Mouse (Mus musculus): ENCODE data around the gene Colgalt2. TPM values are rescaled to one million over a fixed set of nuclear protein-coding genes. Genes with fewer than 3 reads are reported as not detected.

Gene Colgalt2
- polyA plus RNA-seq, 1 experiment = 0.63 TPM

DNA sequence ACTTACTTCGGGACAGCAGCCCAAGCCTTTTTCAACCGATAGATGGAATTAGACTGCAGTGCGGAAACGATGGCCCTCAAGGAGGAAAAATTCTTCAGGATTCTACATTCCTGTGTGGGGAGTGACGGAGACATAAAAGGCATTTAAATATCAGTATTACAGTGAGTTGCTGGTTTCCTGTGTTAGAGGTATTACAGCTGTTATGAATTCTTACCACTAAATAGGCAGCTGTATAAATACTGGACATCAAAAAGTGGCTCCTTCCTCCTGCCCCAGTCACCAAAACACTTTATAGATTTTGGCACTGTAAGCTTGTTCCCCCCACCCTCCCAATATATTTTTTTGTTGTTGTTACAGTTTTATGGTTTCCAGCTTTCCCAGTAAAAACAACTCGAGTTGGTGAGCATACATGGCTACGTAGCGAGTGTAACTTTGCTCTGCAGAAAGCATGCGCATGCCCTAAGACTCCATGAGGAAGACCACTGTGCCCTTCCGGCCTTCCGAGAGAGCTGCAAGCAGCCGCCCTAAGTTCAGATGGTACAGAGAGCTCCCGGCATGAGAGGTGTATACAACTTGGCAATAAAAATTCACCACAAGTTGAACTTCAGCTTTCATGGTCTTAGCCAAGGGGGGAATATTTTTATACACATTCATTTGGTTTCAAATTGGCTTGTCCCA, 149.6 kb downstream of the Colgalt2 start:
- Histone ChIP-seq H3K4me1 (ENCODE audit: control insufficient read depth, insufficient read depth, insufficient read length, low read length) (no peaks in the 10 kb centered on the region), H3K4me3 (ENCODE audit: low read depth, low read length) (no peak overlapping the region), H3K27ac (ENCODE audit: insufficient read depth, low read depth, low read length) (no peak overlapping the region), H3K36me3 (ENCODE audit: control insufficient read depth, insufficient read depth, low read length) (no peaks in the 10 kb centered on the region), H3K27me3 (ENCODE audit: control insufficient read depth, insufficient read depth, low read length) (no peaks in the 10 kb centered on the region)
- 84% methylated on average over 13 of the region's 13 CpGs for WGBS
- no peak for TF ChIP-seq POLR2A (IDR thresholded peaks at IDR 0.05; ENCODE audit: low read depth, low read length)
- TF ChIP-seq CTCF (IDR thresholded peaks at IDR 0.05; ENCODE audit: extremely low read depth, insufficient read length, insufficient replicate concordance, low read depth, low read length) = no peak

GRCm38 (mm10) chr1:152550544-152550943, 150.9 kb downstream of the Colgalt2 start:
- no peak overlapping the region for H3K4me3 ChIP-seq (ENCODE audit: low read depth, low read length)
- H3K36me3 ChIP-seq (ENCODE audit: control insufficient read depth, insufficient read depth, low read length) = no peaks in the 10 kb centered on the region
- no peaks in the 10 kb centered on the region for H3K27me3 ChIP-seq (ENCODE audit: control insufficient read depth, insufficient read depth, low read length)
- H3K27ac ChIP-seq (ENCODE audit: insufficient read depth, low read depth, low read length) = no peak overlapping the region
- WGBS = 77% methylated on average over 2 of the region's 2 CpGs
- H3K4me1 ChIP-seq (ENCODE audit: control insufficient read depth, insufficient read depth, insufficient read length, low read length) = no peaks in the 10 kb centered on the region
- TF ChIP-seq POLR2A (IDR thresholded peaks at IDR 0.05; ENCODE audit: low read depth, low read length) (no peak), CTCF (IDR thresholded peaks at IDR 0.05; ENCODE audit: extremely low read depth, insufficient read length, insufficient replicate concordance, low read depth, low read length) (no peak)

- H3K36me3 ChIP-seq (ENCODE audit: control insufficient read depth, insufficient read depth, low read length) = no peaks in the 10 kb centered on the region
- 55% methylated on average over 3 of the region's 3 CpGs for WGBS
Observed at GRCm38 (mm10) chr1:152550973-152551372, 151.3 kb downstream of the Colgalt2 start.

GRCm38 (mm10) chr1:152553912-152554547, 154.4 kb downstream of the Colgalt2 start:
- Histone ChIP-seq H3K4me1 (ENCODE audit: control insufficient read depth, insufficient read depth, insufficient read length, low read length) (no peaks in the 10 kb centered on the region), H3K27ac (ENCODE audit: insufficient read depth, low read depth, low read length) (no peak overlapping the region), H3K36me3 (ENCODE audit: control insufficient read depth, insufficient read depth, low read length) (no peaks in the 10 kb centered on the region), H3K4me3 (ENCODE audit: low read depth, low read length) (no peak overlapping the region), H3K27me3 (ENCODE audit: control insufficient read depth, insufficient read depth, low read length) (no peaks in the 10 kb centered on the region)
- TF ChIP-seq CTCF (IDR thresholded peaks at IDR 0.05; ENCODE audit: extremely low read depth, insufficient read length, insufficient replicate concordance, low read depth, low read length) = no peak
- TF ChIP-seq POLR2A (IDR thresholded peaks at IDR 0.05; ENCODE audit: low read depth, low read length) = no peak
- WGBS = 77% methylated on average over 15 of the region's 15 CpGs

More at GRCm38 (mm10) chr1:152550973-152551372, 151.3 kb downstream of the Colgalt2 start:
- TF ChIP-seq POLR2A (IDR thresholded peaks at IDR 0.05; ENCODE audit: low read depth, low read length) = no peak
- no peak for TF ChIP-seq CTCF (IDR thresholded peaks at IDR 0.05; ENCODE audit: extremely low read depth, insufficient read length, insufficient replicate concordance, low read depth, low read length)
- no peak overlapping the region for H3K27ac ChIP-seq (ENCODE audit: insufficient read depth, low read depth, low read length)
- no peak overlapping the region for H3K4me3 ChIP-seq (ENCODE audit: low read depth, low read length)
- H3K4me1 ChIP-seq (ENCODE audit: control insufficient read depth, insufficient read depth, insufficient read length, low read length) = no peaks in the 10 kb centered on the region
- H3K27me3 ChIP-seq (ENCODE audit: control insufficient read depth, insufficient read depth, low read length) = no peaks in the 10 kb centered on the region

- Histone ChIP-seq H3K4me3 (ENCODE audit: low read depth, low read length) (no peak overlapping the region), H3K4me1 (ENCODE audit: control insufficient read depth, insufficient read depth, insufficient read length, low read length) (no peaks in the 10 kb centered on the region), H3K27ac (ENCODE audit: insufficient read depth, low read depth, low read length) (peak overlapping the region; percentile 7; the same call in 1 of the 2 replicates), H3K27me3 (ENCODE audit: control insufficient read depth, insufficient read depth, low read length) (no peaks in the 10 kb centered on the region), H3K36me3 (ENCODE audit: control insufficient read depth, insufficient read depth, low read length) (no peaks in the 10 kb centered on the region)
- TF ChIP-seq POLR2A (IDR thresholded peaks at IDR 0.05; ENCODE audit: low read depth, low read length) (no peak), CTCF (IDR thresholded peaks at IDR 0.05; ENCODE audit: extremely low read depth, insufficient read length, insufficient replicate concordance, low read depth, low read length) (no peak)
- WGBS = 38% methylated on average over 7 of the region's 7 CpGs
Observed at GRCm38 (mm10) chr1:152555944-152556573, 156.4 kb downstream of the Colgalt2 start.

- no peak for TF ChIP-seq CTCF (IDR thresholded peaks at IDR 0.05; ENCODE audit: extremely low read depth, insufficient read length, insufficient replicate concordance, low read depth, low read length)
- no peak for TF ChIP-seq POLR2A (IDR thresholded peaks at IDR 0.05; ENCODE audit: low read depth, low read length)
- Histone ChIP-seq H3K27ac (ENCODE audit: insufficient read depth, low read depth, low read length) (peak overlapping the region; percentile 7; the same call in 1 of the 2 replicates), H3K27me3 (ENCODE audit: control insufficient read depth, insufficient read depth, low read length) (no peaks in the 10 kb centered on the region), H3K4me3 (ENCODE audit: low read depth, low read length) (no peak overlapping the region), H3K36me3 (ENCODE audit: control insufficient read depth, insufficient read depth, low read length) (no peaks in the 10 kb centered on the region), H3K4me1 (ENCODE audit: control insufficient read depth, insufficient read depth, insufficient read length, low read length) (no peaks in the 10 kb centered on the region)
- 64% methylated on average over 14 of the region's 14 CpGs for WGBS
Observed at GRCm38 (mm10) chr1:152556576-152557281, 157.1 kb downstream of the Colgalt2 start.

Other genes with a start within 250 kb of the Colgalt2 start
- 1.4 and 2.0 TPM in 2 replicates for gene Tsen15, start 13.1 kb upstream of the Colgalt2 start, polyA plus RNA-seq (2012; rRNA removed)

Data from small intestine, adult 2 months (tissue).